Mouse (Mus musculus) E14TG2a.4 (cell line): ENCODE results near the gene Nmnat2.

ENCODE experiments used
- CTCF ChIP-seq: conservative IDR thresholded peaks from 2 replicates; pipeline ENCODE4 v1.5.1; 2014; ENCODE audit warnings: low read length
- POU5F1 ChIP-seq: IDR thresholded peaks from 2 replicates; pipeline ENCODE4 v1.6.1; 2014; ENCODE audit warnings: low read length, borderline replicate concordance

DNA sequence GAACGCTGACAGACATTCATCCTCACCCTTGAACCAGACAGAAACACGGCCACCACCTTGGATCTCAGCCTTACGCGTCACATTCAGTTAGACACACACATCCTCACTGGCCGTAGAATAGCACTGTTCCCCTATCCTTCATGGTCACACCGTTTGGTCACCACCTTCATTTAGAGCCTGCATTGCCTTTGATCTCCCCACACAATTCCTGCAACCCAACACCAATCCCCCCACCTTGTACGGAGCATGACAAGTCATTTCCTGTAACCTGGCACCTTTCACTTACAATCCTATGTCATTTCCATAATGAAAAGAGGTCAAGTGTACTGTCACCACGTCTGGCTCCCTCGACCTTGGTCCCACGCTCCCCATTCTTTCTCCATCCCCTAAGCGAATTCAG lies 189.2 kb downstream of the Nmnat2 start:
- TF ChIP-seq CTCF (no peak), POU5F1 (no peak)
